Mouse (Mus musculus): ENCODE results near the gene Ddx39b.
A peak's percentile ranks its signal among the peaks of the same experiment; 100 is the strongest.
"Not testable (repeated sequence)": the region's sequence is repeated elsewhere in the genome, so short reads cannot be mapped to it uniquely, and the experiment has no call there.

Gene Ddx39b

GRCm38 (mm10) chr17:35258492-35259478, 17.2 kb downstream of the Ddx39b start:
- DNase-seq (ENCODE audit: extremely low spot score, low read depth, low spot score), result no peak

- no peak for DNase-seq (ENCODE audit: extremely low spot score, low read depth, low spot score)
Measured at GRCm38 (mm10) chr17:35259621-35260020, 18.1 kb downstream of the Ddx39b start.

GRCm38 (mm10) chr17:35261651-35262050, 20.1 kb downstream of the Ddx39b start:
- DNase-seq (ENCODE audit: extremely low spot score, low read depth, low spot score), result no peak

- peak; percentile 73 for DNase-seq (ENCODE audit: extremely low spot score, low read depth, low spot score)
Measured at GRCm38 (mm10) chr17:35262664-35263522, 21.3 kb downstream of the Ddx39b start, which contains the start of gene H2-D1. H2-D1 (plus strand) TSS chr17:35262730.

- DNase-seq (ENCODE audit: extremely low spot score, low read depth, low spot score), result no peak
Measured at GRCm38 (mm10) chr17:35263523-35263883, 22.0 kb downstream of the Ddx39b start.

- DNase-seq (ENCODE audit: extremely low spot score, low read depth, low spot score), result no peak
Measured at GRCm38 (mm10) chr17:35267399-35268086, 26.0 kb downstream of the Ddx39b start.

GRCm38 (mm10) chr17:35269653-35270347, 28.3 kb downstream of the Ddx39b start:
- no peak for DNase-seq (ENCODE audit: extremely low spot score, low read depth, low spot score)

- DNase-seq (ENCODE audit: extremely low spot score, low read depth, low spot score), result no peak
Measured at GRCm38 (mm10) chr17:35272249-35272648, 30.7 kb downstream of the Ddx39b start.

GRCm38 (mm10) chr17:35274770-35275169, 33.2 kb downstream of the Ddx39b start:
- peak; percentile 71 for DNase-seq (ENCODE audit: extremely low spot score, low read depth, low spot score)

- DNase-seq (ENCODE audit: extremely low spot score, low read depth, low spot score), result no peak
Measured at GRCm38 (mm10) chr17:35276304-35276864, 34.8 kb downstream of the Ddx39b start.

- DNase-seq (ENCODE audit: extremely low spot score, low read depth, low spot score), result no peak
Measured at GRCm38 (mm10) chr17:35278049-35278448, 36.5 kb downstream of the Ddx39b start.

- no peak for DNase-seq (ENCODE audit: extremely low spot score, low read depth, low spot score)
Measured at GRCm38 (mm10) chr17:35278957-35279688, 37.6 kb downstream of the Ddx39b start.

GRCm38 (mm10) chr17:35280276-35280675, 38.7 kb downstream of the Ddx39b start:
- no peak for DNase-seq (ENCODE audit: extremely low spot score, low read depth, low spot score)

GRCm38 (mm10) chr17:35285431-35285830, 43.9 kb downstream of the Ddx39b start:
- no peak for DNase-seq (ENCODE audit: extremely low spot score, low read depth, low spot score)

- peak; percentile 24 for DNase-seq (ENCODE audit: extremely low spot score, low read depth, low spot score)
Measured at GRCm38 (mm10) chr17:35295796-35296195, 54.2 kb downstream of the Ddx39b start.

GRCm38 (mm10) chr17:35300261-35300945, 58.9 kb downstream of the Ddx39b start:
- not testable (repeated sequence) for DNase-seq (ENCODE audit: extremely low spot score, low read depth, low spot score)

GRCm38 (mm10) chr17:35301645-35302258, 60.2 kb downstream of the Ddx39b start:
- DNase-seq (ENCODE audit: extremely low spot score, low read depth, low spot score), result peak; percentile 60

- no peak for DNase-seq (ENCODE audit: extremely low spot score, low read depth, low spot score)
Measured at GRCm38 (mm10) chr17:35303271-35303670, 61.7 kb downstream of the Ddx39b start.
